Mouse (Mus musculus) bone marrow, adult 2 months (tissue): ENCODE data around the gene Erbb4. TPM values are rescaled to one million over a fixed set of nuclear protein-coding genes. Genes with fewer than 3 reads are reported as not detected.
A peak's percentile ranks its signal among the peaks of the same experiment; 100 is the strongest.

Source experiments
- H3K27ac ChIP-seq: fragments of 200-500 bp; 2 replicates; pipeline ENCODE4 v1.5.1; 2012; ENCODE audit warnings: low read depth, mild to moderate bottlenecking, control low read depth, inconsistent platforms, low read length; ENCODE audit not compliant: control insufficient read depth, poor library complexity, insufficient read depth
- H3K4me1 ChIP-seq: fragments of 200-500 bp; 2 replicates; pipeline ENCODE4 v1.6.1; 2011; ENCODE audit warnings: low read length; ENCODE audit not compliant: control insufficient read depth, insufficient read depth
- H3K4me3 ChIP-seq: fragments of 200-500 bp; replicated peaks from 2 replicates; pipeline ENCODE3; 2011; ENCODE audit warnings: mild to moderate bottlenecking, low read depth, low read length, control low read depth; ENCODE audit not compliant: control insufficient read depth
- CTCF ChIP-seq: fragments of 200-500 bp; IDR thresholded peaks from 2 replicates; pipeline ENCODE4 v1.5.1; 2011; ENCODE audit warnings: low read length, control low read depth; ENCODE audit not compliant: control insufficient read depth, insufficient read depth
- POLR2A ChIP-seq: fragments of 200-500 bp; IDR thresholded peaks from 2 replicates; pipeline ENCODE4 v1.6.1; 2011; ENCODE audit warnings: low read depth, mild to moderate bottlenecking, control low read depth, low read length, borderline replicate concordance; ENCODE audit not compliant: control insufficient read depth
- WGBS: fragments of 180-500 bp; shearing (Covaris S2); methylation state at CpG from one replicate; pipeline ENCODE4 v1.1.7; 2018; 5-methylcytosine and 5-hydroxymethylcytosine counted together
- polyA plus RNA-seq: library from polyadenylated mRNA; stranded (reverse); fragments of >200 nt; gene quantifications from 2 replicates; pipeline ENCODE4 v1.2.4, GENCODE M21; 2011; ENCODE audit warnings: low replicate concordance; ENCODE audit not compliant: missing spikeins, insufficient read depth, insufficient read length

Gene Erbb4
- polyA plus RNA-seq: not detected in 2 replicates

DNA sequence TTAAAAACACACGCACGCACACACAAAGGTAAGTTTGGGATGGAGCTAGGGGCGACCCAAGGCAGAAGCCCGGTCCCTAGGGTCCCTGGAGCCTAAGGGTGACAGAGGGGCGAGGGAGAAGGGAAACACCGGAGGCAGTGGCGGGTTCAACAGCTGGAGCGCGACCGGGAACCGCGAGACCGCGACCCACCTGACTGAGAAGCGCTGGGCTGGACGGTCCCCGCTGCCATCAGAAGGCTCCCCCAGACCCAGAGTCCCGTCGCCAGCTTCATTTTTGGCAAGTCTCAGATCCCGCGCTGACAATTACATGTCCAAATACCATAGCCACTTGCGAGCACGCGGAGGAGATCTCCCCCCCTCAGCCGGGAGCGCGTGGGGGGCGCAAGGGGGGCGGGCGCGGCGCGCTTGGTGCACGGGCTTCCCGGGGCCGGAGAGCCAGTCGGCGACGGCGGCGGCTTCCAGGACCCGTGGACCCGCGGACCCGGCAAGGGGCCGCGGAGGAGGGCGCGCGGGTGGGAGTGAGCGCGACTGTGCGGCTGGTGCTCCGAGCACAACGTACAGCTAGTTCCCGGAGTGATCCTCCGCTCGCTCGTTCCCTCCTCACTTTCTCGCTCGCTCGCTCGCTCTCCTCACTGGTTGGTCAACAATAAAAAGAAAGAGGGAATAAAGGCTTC is at the start of gene Erbb4:
TSS of gene Erbb4 (minus strand) at position 575 of the 674 bp plus-strand sequence.
- no peak for TF ChIP-seq POLR2A
- no peak for TF ChIP-seq CTCF
- H3K4me3 ChIP-seq: no peak within 1 kb of the TSS
- no peaks in the 10 kb centered on the region for H3K4me1 ChIP-seq
- H3K27ac ChIP-seq: no peak within 1 kb of the TSS; the same call in 1 of the 2 replicates
- WGBS: under 1% methylated on average over 63 of the region's 63 CpGs

DNA sequence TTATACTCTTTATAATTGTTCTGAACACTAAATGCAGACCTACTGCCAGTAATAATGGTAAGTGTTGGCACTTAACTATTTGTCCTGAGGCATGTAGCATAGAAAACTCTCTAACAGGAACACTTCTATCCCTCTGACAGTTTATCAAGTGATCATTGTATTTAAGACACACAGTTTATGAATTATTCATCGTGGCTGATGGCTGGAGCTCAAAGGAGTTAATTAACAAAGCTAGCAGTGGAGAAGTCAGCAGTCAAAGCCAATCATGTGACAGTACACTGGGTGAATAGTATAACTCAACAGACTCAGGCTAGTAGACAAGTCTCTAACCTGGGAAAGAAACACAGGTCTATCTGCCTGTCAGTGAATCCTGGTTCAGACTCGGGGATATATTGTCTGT is 49.5 kb upstream of the Erbb4 start:
- no peaks in the 10 kb centered on the region for H3K4me1 ChIP-seq
- TF ChIP-seq CTCF: no peak
- TF ChIP-seq POLR2A: no peak
- WGBS: 74% methylated on average over 2 of the region's 2 CpGs
- H3K27ac ChIP-seq: no peak overlapping the region
- H3K4me3 ChIP-seq: no peak overlapping the region

DNA sequence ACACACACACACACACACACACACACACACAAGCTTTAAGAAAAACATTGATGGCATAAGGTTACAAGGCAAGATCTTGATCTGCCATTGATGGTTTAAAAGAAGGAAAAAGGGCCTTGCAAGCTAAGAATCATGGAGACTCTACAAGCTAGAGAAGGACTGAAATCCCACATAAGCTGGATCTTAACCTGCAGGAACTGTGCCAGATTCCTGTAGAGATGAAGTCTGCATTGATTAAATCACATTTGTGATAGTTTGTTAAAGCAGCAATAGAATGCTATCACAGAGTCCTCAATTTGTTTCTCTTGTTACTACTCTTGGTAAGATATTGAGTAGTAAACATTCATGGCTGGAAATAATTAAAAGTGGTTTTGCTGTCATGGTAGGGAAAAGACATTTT is 33.5 kb upstream of the Erbb4 start:
- Histone ChIP-seq H3K27ac (no peak overlapping the region), H3K4me1 (no peaks in the 10 kb centered on the region), H3K4me3 (no peak overlapping the region)
- TF ChIP-seq POLR2A: no peak
- no peak for TF ChIP-seq CTCF

DNA sequence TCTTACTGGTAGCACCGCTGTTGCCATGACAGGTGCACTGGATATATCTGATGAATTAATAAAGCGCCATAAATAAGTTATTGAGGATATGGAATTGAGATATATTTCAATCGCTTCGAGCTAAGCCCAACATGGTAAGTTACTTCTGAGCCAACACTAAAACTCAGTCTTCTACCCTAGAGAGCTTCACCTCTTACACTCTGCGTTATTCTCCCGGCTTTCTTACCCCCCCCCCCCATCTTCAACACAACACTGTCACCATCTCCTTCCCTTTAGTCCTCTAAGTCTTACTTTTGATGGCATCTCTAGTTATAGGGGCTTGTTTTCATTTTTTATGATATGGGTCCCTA is 31.6 kb upstream of the Erbb4 start:
- Histone ChIP-seq H3K4me3 (no peak overlapping the region), H3K4me1 (no peaks in the 10 kb centered on the region), H3K27ac (no peak overlapping the region)
- 44% methylated on average over 6 of the region's 6 CpGs for WGBS
- TF ChIP-seq POLR2A: no peak
- TF ChIP-seq CTCF: no peak

DNA sequence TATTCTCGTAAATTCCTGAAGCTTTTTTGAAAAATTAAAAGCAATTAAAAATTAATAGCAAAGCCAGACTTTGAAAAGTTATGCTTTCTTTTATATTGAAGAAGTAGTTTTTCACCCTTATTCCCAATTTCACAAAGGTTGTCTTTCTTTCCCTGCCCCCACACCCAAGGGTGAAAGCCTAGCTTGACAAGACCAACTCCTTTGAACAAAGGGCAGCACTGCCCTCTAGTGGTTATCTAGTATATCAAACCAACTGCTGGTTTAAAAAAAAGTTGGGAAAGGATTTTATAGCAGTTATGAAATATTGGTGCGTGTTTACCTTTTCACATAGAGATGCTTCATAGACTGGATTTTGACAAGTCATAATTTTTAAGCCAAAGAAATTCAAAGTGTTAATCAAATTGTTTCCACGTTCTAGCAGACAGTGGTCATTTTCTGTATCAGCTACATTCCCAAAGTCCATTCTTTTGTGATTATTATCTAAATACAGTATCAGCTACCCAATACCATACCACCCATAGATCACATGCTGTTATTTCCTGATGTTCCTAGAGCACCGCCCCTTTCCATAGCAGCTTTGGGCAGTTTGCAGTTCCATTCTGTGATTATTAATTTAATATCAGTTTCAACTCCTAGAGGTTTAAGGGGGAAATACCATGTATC is 31.1 kb upstream of the Erbb4 start:
- H3K27ac ChIP-seq: no peak overlapping the region
- TF ChIP-seq POLR2A (no peak), CTCF (peak; percentile 9; the same call in 1 of the 2 replicates)
- no peaks in the 10 kb centered on the region for H3K4me1 ChIP-seq
- WGBS: 28% methylated on average over 4 of the region's 4 CpGs
- no peak overlapping the region for H3K4me3 ChIP-seq

DNA sequence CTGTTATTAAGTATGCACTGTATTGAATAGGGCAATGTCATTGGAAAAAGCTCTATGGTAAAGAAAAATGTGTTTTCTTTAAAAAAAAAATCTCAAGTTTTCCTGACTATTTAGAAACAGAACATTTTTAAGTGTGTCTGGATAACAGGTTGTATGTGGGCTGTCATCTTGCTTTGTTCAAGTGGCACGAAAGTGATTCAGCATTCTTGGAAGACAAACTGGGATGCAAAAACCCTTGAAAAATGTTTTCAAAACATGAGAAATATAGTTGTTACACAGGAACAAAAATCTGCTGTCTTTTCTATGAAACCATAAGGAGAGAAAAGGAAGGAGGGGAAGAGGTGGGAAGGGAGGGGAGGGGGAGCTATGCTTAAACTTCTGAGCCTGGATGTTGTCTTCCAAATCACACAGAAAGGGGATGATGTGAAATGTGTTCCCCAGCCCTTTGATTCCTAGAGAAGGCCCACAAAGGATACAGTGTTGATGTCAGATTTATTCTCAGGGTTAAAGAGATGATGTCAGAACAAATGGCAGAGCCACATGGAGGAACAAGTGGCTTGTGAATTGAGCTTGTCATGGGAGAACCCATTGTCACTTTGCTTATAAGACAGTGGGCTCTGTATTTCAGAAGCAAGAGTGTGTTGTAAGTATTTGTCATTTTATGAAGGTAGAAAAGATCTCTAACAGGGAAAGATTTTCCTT is 16.4 kb upstream of the Erbb4 start:
- TF ChIP-seq POLR2A (no peak), CTCF (no peak)
- Histone ChIP-seq H3K27ac (no peak overlapping the region), H3K4me1 (no peaks in the 10 kb centered on the region), H3K4me3 (no peak overlapping the region)
- WGBS: 63% methylated on average over 1 of the region's 1 CpGs

DNA sequence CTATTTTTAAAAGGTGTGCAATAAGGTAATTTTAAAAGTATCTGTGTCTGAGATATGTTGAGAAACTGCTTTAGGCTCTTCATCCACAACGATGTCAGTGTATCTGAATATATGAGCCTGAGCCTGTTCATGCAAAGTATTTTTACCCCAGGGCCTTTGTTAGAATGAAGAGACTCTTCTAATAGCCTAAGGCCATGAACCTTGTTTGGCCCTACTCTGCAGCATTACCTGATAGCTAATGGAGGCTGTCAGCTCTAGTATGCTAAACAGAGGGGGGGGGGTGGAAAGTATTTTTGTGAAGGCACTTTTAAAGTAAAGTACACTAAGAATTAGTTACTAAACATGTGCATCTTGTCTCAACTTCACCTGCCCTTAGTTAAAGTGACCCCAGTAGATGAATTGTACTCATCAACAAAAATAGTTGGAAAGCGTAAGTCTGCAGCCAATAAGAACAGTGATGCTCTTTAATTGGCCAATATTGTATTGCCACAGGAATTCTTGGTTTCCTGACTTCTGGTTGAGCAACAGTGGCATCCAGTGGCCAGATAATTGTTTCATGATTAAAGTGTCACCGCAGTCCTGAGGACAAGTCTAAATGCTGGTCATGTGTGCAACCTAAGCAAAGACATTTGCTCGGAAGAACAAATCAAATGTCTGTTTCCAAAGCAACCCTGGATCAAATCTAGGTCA is 10.5 kb upstream of the Erbb4 start:
- H3K4me3 ChIP-seq: no peak overlapping the region
- 69% methylated on average over 4 of the region's 4 CpGs for WGBS
- H3K4me1 ChIP-seq: no peaks in the 10 kb centered on the region
- TF ChIP-seq POLR2A (no peak), CTCF (no peak)
- H3K27ac ChIP-seq: no peak overlapping the region

DNA sequence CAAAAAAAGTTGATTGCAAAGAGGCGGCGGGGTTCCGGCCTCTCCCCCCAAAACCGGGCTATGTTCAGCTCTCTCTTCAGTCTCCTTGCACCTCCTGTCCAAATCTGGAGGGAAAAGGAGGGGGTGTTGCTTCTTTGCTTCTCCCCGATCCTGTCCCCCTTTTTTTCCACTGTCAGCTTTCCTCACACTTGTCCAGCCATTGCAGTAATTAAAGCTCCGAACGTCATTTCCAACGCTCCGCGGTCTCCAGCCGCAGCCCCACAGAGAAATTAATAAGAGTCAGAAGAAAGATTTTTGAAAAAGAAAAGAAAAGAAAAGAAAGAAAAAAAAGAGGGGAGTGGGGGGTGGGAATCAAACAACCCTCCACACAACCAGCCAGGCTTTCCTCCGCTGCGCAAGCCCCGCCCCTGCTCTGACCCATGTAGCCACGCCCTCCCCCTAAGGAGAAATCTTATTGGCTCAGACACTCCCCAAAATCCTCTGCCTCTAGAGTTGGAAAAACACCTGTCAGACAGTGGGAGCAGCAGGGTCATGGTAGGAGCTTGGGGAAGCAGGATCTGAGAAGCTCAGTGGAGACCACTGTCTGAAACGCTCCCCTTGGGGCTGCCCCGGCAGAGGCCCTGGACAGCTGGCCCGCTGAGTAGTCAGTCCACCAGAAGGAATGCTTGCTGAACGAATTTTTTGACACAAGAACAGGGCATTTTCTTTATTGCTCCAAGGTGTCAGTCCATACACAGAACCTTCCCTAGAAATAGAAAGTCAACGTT is 483 bp upstream of the Erbb4 start:
- H3K27ac ChIP-seq: no peak overlapping the region
- no peaks in the 10 kb centered on the region for H3K4me1 ChIP-seq
- TF ChIP-seq CTCF: no peak
- no peak for TF ChIP-seq POLR2A
- WGBS: 9% methylated on average over 20 of the region's 20 CpGs
- no peak overlapping the region for H3K4me3 ChIP-seq
